Mouse (Mus musculus): ENCODE measurements around the gene Lrrn4cl. TPM values are rescaled to one million over a fixed set of nuclear protein-coding genes. Genes with fewer than 3 reads are reported as not detected.

The Lrrn4cl gene
- polyA plus RNA-seq (2015; fragmentation: Nextera tagmentation; extraction: Ambion mirVana): 0.75 and 0.93 TPM in 2 replicates

- 17% methylated on average over 7 of the region's 7 CpGs for WGBS
- Histone ChIP-seq H3K36me3 (peaks cover 32% of the 10 kb centered on the region), H3K27me3 (no peaks in the 10 kb centered on the region), H3K4me2 (replicated peaks) (peak within 1 kb of the TSS; percentile 17; the same call in 1 of the 2 replicates), H3K4me3 (no peak within 1 kb of the TSS), H3K9ac (0 out of 2 replicates have a peak within 1 kb of the TSS, but pooled peaks have one; percentile 10), H3K4me1 (peaks cover 15% of the 10 kb centered on the region), H3K9me3 (no peaks in the 10 kb centered on the region), H3K27ac (peak within 1 kb of the TSS; percentile 52; the same call in 1 of the 2 replicates)
- ATAC-seq (ENCODE audit: low FRiP score, low read depth): peak; percentile 67; the same call in 1 of the 2 replicates
These were observed at the start of gene Lrrn4cl for GRCm38 (mm10) chr19:8850402-8850901. Gene Lrrn4cl, plus strand, starts transcription at chr19:8850768.

GRCm38 (mm10) chr19:8802130-8802821, 48.3 kb upstream of the Lrrn4cl start, which contains the start of gene Zbtb3:
Gene Zbtb3, plus strand, starts transcription at chr19:8802555.
- Histone ChIP-seq H3K9me3 (no peaks in the 10 kb centered on the region), H3K27me3 (no peaks in the 10 kb centered on the region), H3K36me3 (peaks cover 37% of the 10 kb centered on the region), H3K4me1 (peaks cover 18% of the 10 kb centered on the region), H3K27ac (peak within 1 kb of the TSS; percentile 84), H3K4me2 (replicated peaks) (peak within 1 kb of the TSS; percentile 73), H3K9ac (peak within 1 kb of the TSS; percentile 61), H3K4me3 (peak within 1 kb of the TSS; percentile 56)
- ATAC-seq (ENCODE audit: low FRiP score, low read depth): peak; percentile 97
- WGBS: under 1% methylated on average over 30 of the region's 30 CpGs

GRCm38 (mm10) chr19:8803204-8803780, 47.3 kb upstream of the Lrrn4cl start:
- Histone ChIP-seq H3K4me1 (peaks cover 12% of the 10 kb centered on the region), H3K4me2 (replicated peaks) (peak overlapping the region; percentile 73), H3K9me3 (no peaks in the 10 kb centered on the region), H3K36me3 (peaks cover 48% of the 10 kb centered on the region), H3K9ac (no peak overlapping the region), H3K27me3 (no peaks in the 10 kb centered on the region), H3K27ac (peak overlapping the region; percentile 84; the same call in 1 of the 2 replicates), H3K4me3 (peak overlapping the region; percentile 56)
- WGBS: 92% methylated on average over 9 of the region's 9 CpGs
- no peak for ATAC-seq (ENCODE audit: low FRiP score, low read depth)

- Histone ChIP-seq H3K36me3 (peaks cover 54% of the 10 kb centered on the region), H3K9me3 (no peaks in the 10 kb centered on the region), H3K4me2 (replicated peaks) (no peak overlapping the region), H3K4me1 (peaks cover 12% of the 10 kb centered on the region), H3K27me3 (no peaks in the 10 kb centered on the region), H3K27ac (no peak overlapping the region), H3K9ac (no peak overlapping the region), H3K4me3 (no peak overlapping the region)
- no peak for ATAC-seq (ENCODE audit: low FRiP score, low read depth)
- WGBS: 92% methylated on average over 11 of the region's 11 CpGs
These were observed 46.5 kb upstream of the Lrrn4cl start for GRCm38 (mm10) chr19:8803879-8804660.

- H3K36me3 ChIP-seq: peaks cover 75% of the 10 kb centered on the region
- H3K4me3 ChIP-seq: no peak overlapping the region
- no peaks in the 10 kb centered on the region for H3K9me3 ChIP-seq
- no peak overlapping the region for H3K9ac ChIP-seq
- peaks cover 9% of the 10 kb centered on the region for H3K4me1 ChIP-seq
- ATAC-seq (ENCODE audit: low FRiP score, low read depth): no peak
- 97% methylated on average over 5 of the region's 5 CpGs for WGBS
- no peaks in the 10 kb centered on the region for H3K27me3 ChIP-seq
- no peak overlapping the region for H3K27ac ChIP-seq
- H3K4me2 ChIP-seq (replicated peaks): no peak overlapping the region
These were observed 43.8 kb upstream of the Lrrn4cl start for GRCm38 (mm10) chr19:8806810-8807209.

- Histone ChIP-seq H3K4me3 (no peak overlapping the region), H3K9ac (no peak overlapping the region), H3K36me3 (peaks cover 56% of the 10 kb centered on the region), H3K27ac (no peak overlapping the region), H3K4me2 (replicated peaks) (no peak overlapping the region), H3K9me3 (no peaks in the 10 kb centered on the region), H3K27me3 (no peaks in the 10 kb centered on the region), H3K4me1 (peaks cover 28% of the 10 kb centered on the region)
- WGBS: 84% methylated on average over 11 of the region's 11 CpGs
- no peak for ATAC-seq (ENCODE audit: low FRiP score, low read depth)
These were observed 34.8 kb upstream of the Lrrn4cl start for GRCm38 (mm10) chr19:8815812-8816211.

- H3K9ac ChIP-seq: peak overlapping the region; percentile 53
- no peaks in the 10 kb centered on the region for H3K27me3 ChIP-seq
- no peaks in the 10 kb centered on the region for H3K9me3 ChIP-seq
- H3K4me3 ChIP-seq: peak overlapping the region; percentile 16
- peak overlapping the region; percentile 85 for H3K4me2 ChIP-seq (replicated peaks)
- H3K27ac ChIP-seq: no peak overlapping the region
- H3K36me3 ChIP-seq: peaks cover 46% of the 10 kb centered on the region
- ATAC-seq (ENCODE audit: low FRiP score, low read depth): no peak
- WGBS: 78% methylated on average over 3 of the region's 3 CpGs
- H3K4me1 ChIP-seq: peaks cover 34% of the 10 kb centered on the region
These were observed 33.6 kb upstream of the Lrrn4cl start for GRCm38 (mm10) chr19:8817001-8817400.

- Histone ChIP-seq H3K27ac (peak overlapping the region; percentile 99), H3K9ac (peak overlapping the region; percentile 86), H3K27me3 (no peaks in the 10 kb centered on the region), H3K4me1 (peaks cover 48% of the 10 kb centered on the region), H3K4me2 (replicated peaks) (peak overlapping the region; percentile 85), H3K9me3 (no peaks in the 10 kb centered on the region), H3K4me3 (peak overlapping the region; percentile 100), H3K36me3 (peaks cover 40% of the 10 kb centered on the region)
- no peak for ATAC-seq (ENCODE audit: low FRiP score, low read depth)
- WGBS: 25% methylated on average over 14 of the region's 14 CpGs
These were observed 32.2 kb upstream of the Lrrn4cl start for GRCm38 (mm10) chr19:8818301-8818798.

- peak within 1 kb of the TSS; percentile 85 for H3K4me2 ChIP-seq (replicated peaks)
- H3K36me3 ChIP-seq: peaks cover 41% of the 10 kb centered on the region
- peak within 1 kb of the TSS; percentile 99 for H3K27ac ChIP-seq
- ATAC-seq (ENCODE audit: low FRiP score, low read depth): peak; percentile 93
- H3K9ac ChIP-seq: peak within 1 kb of the TSS; percentile 99
- peaks cover 48% of the 10 kb centered on the region for H3K4me1 ChIP-seq
- no peaks in the 10 kb centered on the region for H3K27me3 ChIP-seq
- peak within 1 kb of the TSS; percentile 100 for H3K4me3 ChIP-seq
- under 1% methylated on average over 33 of the region's 33 CpGs for WGBS
- H3K9me3 ChIP-seq: no peaks in the 10 kb centered on the region
These were observed 31.6 kb upstream of the Lrrn4cl start, which contains the start of gene Ttc9c for GRCm38 (mm10) chr19:8818801-8819595. Gene Ttc9c, minus strand, starts transcription at chr19:8819333.

GRCm38 (mm10) chr19:8819596-8820423, 30.8 kb upstream of the Lrrn4cl start, which contains the start of gene Hnrnpul2:
Gene Hnrnpul2, plus strand, starts transcription at chr19:8820010.
- Histone ChIP-seq H3K9ac (peak within 1 kb of the TSS; percentile 99), H3K9me3 (no peaks in the 10 kb centered on the region), H3K36me3 (peaks cover 42% of the 10 kb centered on the region), H3K4me3 (peak within 1 kb of the TSS; percentile 100), H3K27me3 (no peaks in the 10 kb centered on the region), H3K27ac (peak within 1 kb of the TSS; percentile 99), H3K4me1 (peaks cover 48% of the 10 kb centered on the region), H3K4me2 (replicated peaks) (peak within 1 kb of the TSS; percentile 85)
- WGBS: under 1% methylated on average over 83 of the region's 83 CpGs
- ATAC-seq (ENCODE audit: low FRiP score, low read depth): peak; percentile 96

Data from limb, embryonic 13.5 days (tissue).